Mouse (Mus musculus) CD4-positive, CD25-positive, alpha-beta regulatory T cell (primary cell): ENCODE results near the gene Pdhx. TPM values are rescaled to one million over a fixed set of nuclear protein-coding genes. Genes with fewer than 3 reads are reported as not detected.

Source experiments
- polyA plus RNA-seq: library from polyadenylated mRNA; unstranded; fragments of 100-300 nt; shearing (Covaris generic); gene quantifications from one replicate; pipeline ENCODE4 v1.2.1, GENCODE M21; 2017

The Pdhx gene
- polyA plus RNA-seq = 21.6 TPM

GRCm38 (mm10) chr2:103073219-103073982 lies at the start of gene Pdhx, which contains the start of gene Apip:
Gene Pdhx, minus strand, starts transcription at chr2:103073513.
Gene Apip, plus strand, starts transcription at chr2:103073675.

Other genes starting within 250 kb of the Pdhx start
- 57.5 TPM for gene Cd44, start 171.8 kb downstream of the Pdhx start, polyA plus RNA-seq
- 30.1 TPM for gene Apip, start 162 bp upstream of the Pdhx start, polyA plus RNA-seq
- gene Ehf, start 229.8 kb upstream of the Pdhx start, polyA plus RNA-seq = 0.26 TPM